Mouse (Mus musculus): ENCODE measurements around the gene Mrps34. TPM values are rescaled to one million over a fixed set of nuclear protein-coding genes. Genes with fewer than 3 reads are reported as not detected.

Gene Mrps34
- total RNA-seq (2021), result 100 to 1,000 TPM; 123 to 140 TPM
- long read RNA-seq, experiment 1, transcript Mrps34-201 (3 exons, 918 nt), result major isoform, 173 of 190 reads
- long read RNA-seq, experiment 1, transcript Mrps34-202 (2 exons, 899 nt), result minor isoform, 6 of 190 reads
- long read RNA-seq, experiment 1, partial matches to known transcripts, result 2 of 190 reads
- long read RNA-seq, experiment 1, other reads (novel, unspliced or antisense), result 9 of 190 reads
- long read RNA-seq, experiment 2, transcript Mrps34-201 (3 exons, 918 nt), result major isoform, 90 of 101 reads
- long read RNA-seq, experiment 2, partial matches to known transcripts, result 1 of 101 reads
- long read RNA-seq, experiment 2, other reads (novel, unspliced or antisense), result 9 of 101 reads

- DNase-seq, result peak; percentile 91
These were observed at the start of gene Mrps34, which contains the start of gene Eme2 for GRCm38 (mm10) chr17:24894995-24895547. Mrps34 (plus strand) TSS chr17:24895116. Eme2 (minus strand) TSS chr17:24895087.

DNA sequence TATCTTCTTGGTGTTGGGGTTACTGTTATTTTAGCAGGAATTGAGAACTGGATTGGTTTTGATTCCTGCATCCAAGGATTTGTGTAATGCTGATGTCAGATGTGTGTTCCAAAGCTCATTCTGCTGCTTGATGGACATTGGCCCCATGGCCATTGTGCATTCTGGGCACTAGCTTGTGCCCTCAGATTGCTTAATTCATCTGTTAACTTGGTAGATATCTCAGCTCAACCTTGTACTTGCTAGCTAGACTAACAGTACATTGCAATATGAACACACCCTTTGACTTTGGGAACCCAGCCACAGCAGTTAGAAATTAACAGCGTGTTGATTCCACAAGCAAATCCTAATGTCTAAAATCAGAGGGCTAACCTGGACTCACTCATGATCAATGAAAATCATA lies 47.5 kb upstream of the Mrps34 start:
- DNase-seq, result peak; percentile 11

DNA sequence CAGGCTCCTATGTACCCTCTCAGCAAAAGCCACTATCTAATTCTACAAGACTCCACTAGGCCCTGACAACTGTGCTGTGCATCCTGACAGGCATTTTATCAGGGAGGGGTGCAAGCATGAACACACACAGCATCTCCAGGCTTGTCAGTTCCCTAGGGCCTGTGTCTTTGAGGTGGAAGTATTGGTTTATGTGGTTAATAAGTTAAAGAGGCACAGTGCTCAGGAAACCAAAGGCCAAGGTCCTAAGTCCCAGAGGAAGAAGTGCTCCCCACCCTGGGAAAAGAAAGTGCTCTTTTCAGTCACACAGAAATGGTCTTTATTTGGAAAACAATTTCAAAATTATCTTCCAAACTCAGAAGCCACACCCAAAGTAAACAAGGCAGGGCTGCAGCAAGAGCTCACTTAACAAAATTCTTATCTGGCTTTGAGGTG lies 46.3 kb upstream of the Mrps34 start:
- no peak for DNase-seq

DNA sequence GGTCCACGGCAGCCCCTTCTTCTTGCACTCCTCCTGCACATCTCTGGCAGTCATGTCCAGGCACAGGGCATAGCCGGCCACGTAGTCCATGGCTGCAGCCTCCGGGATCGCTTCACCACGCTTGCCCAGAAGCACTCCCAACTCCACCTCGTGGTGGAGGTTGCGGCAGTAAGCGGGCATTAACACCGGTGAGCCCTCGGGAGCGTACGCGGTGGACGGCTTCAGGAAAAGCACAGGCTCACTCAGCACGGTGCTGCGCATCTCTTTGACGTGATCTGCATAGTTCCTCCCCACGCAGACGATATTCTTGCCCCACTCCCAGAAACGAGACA lies 45.2 kb upstream of the Mrps34 start:
- DNase-seq, result no peak

GRCm38 (mm10) chr17:24850065-24850772 lies 44.7 kb upstream of the Mrps34 start, which contains the start of gene Fahd1:
Fahd1 (minus strand) TSS chr17:24850364.
- DNase-seq, result peak; percentile 94

GRCm38 (mm10) chr17:24850773-24851127 lies 44.2 kb upstream of the Mrps34 start:
- no peak for DNase-seq

DNA sequence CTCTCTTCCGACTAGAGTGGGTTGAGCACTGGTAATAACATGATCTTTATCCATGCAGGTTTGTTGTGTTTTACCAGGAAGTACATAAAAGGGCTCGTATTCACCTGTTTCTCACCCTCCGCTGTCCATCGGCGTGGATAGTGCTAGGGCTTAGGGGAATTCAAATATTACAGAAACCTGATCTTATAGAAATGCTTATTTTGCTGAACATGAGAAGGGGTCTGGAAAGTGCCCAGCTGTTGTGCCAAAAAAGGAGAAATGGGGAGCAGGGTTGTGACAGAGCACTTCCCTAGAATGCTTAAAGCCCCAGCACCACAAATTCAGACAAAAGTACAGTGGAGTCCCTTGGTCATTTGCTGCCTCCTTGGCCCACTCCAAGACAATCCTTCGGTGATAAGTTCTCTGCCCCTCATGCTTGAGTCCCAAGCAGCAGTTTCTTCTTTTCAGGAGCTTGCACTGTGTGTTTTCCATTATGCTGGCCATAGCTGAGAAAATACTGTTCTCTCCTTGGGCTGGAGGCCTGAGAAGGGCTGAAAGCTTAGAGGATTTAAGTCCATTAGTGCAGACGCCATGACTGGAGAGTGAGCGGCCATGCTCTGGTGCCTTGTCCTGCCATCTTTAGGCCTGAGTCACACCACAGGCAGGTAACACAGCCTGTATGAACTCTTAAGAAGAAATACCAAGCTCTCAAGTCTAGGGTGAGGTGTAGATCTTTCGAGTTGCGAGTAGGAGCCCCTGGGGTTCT lies 43.4 kb upstream of the Mrps34 start:
- no peak for DNase-seq

DNA sequence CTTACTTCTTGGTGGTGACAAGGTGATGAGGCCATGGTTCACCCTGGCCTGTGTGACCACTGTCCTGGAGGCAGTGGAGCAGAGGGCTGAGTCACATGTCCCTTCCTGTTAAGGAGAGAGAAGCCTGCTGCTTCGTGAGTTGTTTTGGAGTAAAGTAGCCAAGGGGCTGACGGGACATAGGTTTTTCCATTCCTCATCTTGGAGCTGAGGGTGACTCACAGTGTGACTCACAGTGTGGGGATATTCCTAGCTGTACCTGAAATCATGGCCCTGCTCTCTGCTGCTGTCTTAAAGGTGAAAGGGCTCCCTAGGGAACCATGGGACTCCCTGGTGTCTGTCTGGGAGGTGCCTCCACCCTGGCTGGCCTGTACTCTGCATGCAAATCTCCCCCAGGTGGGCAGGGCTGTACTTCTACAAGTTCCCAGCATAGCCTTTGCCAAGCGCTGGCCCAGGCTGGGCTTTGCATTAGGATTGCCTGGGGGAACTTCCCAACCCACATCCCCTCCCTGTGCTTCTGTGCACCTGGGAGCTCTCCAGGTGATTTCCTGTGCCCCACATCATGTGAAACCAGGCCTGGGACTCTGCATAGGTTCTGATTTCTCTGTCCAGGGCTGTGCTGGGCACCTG lies 39.0 kb upstream of the Mrps34 start:
- DNase-seq, result no peak

GRCm38 (mm10) chr17:24856589-24856988 lies 38.3 kb upstream of the Mrps34 start:
- no peak for DNase-seq

DNA sequence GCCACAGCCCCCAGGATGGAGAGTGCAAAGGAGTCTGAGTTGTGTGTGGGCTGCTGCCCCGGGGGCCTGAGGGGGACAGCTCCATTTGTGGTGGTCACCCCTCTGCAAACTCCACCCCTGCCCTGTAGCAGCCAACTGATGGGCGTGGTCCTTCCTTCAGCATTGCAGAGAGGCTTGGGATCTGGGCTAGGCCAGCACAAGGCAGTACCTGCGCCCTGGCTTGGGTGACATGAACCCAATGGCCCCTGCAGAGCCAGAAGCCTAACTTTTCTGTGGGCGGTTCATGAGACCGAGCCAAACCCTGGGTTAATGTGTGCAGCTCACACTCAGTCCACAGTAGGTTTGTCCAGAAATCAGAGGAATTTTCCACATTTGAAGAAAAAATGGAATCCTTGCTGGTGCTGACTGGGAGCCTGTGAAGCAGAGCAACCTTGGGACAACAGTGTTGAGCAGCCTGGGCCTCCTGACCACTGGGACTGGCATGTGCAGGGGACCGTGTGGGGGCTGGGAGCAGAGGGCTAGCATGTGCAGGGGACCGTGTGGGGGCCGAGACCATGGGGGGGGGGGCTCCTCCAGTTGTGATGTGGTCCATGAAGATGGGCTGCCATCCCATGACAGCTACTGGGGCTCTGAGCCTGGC lies 37.0 kb upstream of the Mrps34 start:
- DNase-seq, result no peak

- DNase-seq, result no peak
These were observed 35.9 kb upstream of the Mrps34 start for GRCm38 (mm10) chr17:24858967-24859366.

DNA sequence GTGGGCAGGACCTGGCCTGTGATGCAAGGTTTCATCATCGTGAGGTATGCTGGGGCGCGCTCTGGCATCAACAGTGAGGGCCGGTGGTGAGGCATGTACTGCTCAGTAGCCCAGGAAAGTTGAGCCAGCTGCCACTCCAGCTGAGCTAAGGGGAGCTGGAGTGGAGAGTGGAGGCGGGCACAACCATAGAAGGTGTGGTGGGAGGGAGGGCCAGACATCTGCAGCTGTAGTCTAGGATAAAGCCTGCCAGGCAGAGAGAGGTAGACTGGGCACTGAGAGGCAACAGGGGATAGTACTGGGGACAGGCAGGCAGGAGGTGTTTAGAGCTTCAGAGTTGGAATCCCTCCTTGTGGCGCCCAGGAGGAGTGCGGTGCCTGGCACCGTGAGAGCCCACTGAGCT lies 34.8 kb upstream of the Mrps34 start:
- DNase-seq, result no peak

DNA sequence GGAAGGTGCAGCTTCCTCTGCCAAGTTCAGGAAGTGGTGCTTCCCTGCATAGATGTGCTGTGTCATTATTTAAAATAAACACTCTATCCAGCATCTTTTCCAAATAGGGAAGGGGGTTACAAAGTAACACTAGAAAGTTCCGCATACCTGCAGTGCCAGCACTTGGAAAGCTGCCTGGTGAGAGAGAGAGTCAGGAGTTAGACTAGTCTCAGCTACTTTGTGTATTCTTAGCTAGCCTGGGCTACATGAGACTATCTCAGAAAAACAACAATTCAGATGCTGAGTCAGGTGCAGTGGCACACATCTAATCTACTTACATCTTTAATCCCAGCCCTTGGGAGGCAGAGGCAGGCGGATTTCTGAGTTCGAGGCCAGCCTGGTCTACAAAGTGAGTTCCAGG lies 33.1 kb upstream of the Mrps34 start:
- no peak for DNase-seq

GRCm38 (mm10) chr17:24865776-24866175 lies 29.1 kb upstream of the Mrps34 start, which contains the start of gene Igfals:
Igfals (plus strand) TSS chr17:24865997.
- DNase-seq, result no peak

GRCm38 (mm10) chr17:24867914-24868313 lies 27.0 kb upstream of the Mrps34 start:
- DNase-seq, result no peak

DNA sequence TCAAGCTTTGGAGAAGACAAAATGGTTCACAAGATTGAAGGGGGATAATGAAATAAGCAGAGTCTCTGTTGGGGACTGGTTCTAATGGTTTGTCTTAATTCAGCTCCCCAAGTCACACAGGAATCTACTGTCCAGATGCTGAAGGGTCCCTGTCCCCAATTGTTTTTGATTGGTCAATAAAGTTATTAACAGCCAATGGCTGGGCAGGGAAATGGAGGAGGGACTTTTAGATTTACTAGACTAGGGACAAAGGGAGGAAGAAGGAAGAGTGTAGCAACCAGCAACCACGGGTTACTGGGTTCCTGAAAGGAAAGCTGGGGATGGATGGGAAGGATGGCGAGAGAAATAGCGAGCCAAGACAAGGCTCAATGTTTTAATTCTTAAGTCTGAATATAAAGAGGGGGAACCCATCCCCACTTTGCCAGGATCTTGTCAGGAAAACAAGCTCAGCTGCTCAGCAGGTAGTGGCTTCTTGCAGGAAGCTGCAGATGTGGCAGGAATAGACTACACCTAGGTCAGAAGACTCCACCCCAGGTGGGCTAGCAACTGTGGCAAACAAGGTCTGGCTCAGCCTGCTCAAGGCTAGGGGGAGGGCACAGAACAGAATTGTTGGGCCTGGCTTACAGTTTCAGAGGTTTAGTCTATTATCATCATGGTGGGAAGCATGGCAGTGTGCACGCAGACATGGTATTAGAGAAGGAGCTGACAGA lies 21.1 kb upstream of the Mrps34 start:
- no peak for DNase-seq

DNA sequence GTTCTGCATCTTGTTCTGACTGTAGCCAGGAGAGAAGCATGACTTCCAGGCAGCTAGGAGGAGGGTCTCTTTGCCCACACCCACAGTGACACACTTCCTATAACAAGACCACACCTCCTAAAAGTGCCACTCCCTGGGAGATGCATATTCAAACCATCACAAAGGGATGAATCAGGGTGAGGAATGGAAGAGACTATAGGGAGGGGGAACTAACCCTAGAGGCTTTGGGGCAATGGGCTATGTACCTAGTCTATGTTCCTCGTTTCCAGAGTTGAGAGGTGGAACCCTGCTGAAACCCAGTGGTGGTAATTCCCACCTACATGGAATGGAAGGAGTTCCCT lies 20.5 kb upstream of the Mrps34 start:
- no peak for DNase-seq

- no peak for DNase-seq
These were observed 19.9 kb upstream of the Mrps34 start for GRCm38 (mm10) chr17:24874989-24875388.

- DNase-seq, result peak; percentile 66
These were observed 17.4 kb upstream of the Mrps34 start for GRCm38 (mm10) chr17:24877336-24878116.

GRCm38 (mm10) chr17:24878117-24878397 lies 16.9 kb upstream of the Mrps34 start:
- peak; percentile 79 for DNase-seq

- peak; percentile 58 for DNase-seq
These were observed 16.4 kb upstream of the Mrps34 start for GRCm38 (mm10) chr17:24878531-24878930.

Measured in adrenal gland, postnatal 10 days (tissue).